Mouse (Mus musculus): Measurements from ENCODE around the gene Nupr1. TPM values are rescaled to one million over a fixed set of nuclear protein-coding genes. Genes with fewer than 3 reads are reported as not detected.
"Not testable (repeated sequence)": the region's sequence is repeated elsewhere in the genome, so short reads cannot be mapped to it uniquely, and the experiment has no call there.

Nupr1 gene
- polyA plus RNA-seq, 1 experiment from 2014 or later, result 12.4 TPM

DNA sequence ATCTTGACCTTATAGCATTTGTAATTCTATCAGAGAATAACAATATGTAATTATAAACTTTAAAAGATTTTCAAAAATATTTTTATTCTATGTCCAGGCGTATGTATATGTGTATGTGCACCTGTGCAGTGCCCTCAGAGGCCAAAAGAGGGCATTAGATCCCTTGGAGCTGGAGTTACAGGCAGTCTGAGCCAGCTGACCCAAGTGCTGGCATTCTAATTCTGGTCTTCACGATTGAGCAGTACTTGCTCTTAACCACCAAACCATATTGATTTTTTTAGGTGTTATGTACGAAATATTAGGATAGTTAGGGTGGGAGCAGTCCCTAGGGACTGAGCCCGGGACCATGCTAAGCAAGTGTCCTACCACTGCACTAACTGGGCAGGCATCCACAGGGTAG, 17.8 kb upstream of the Nupr1 start:
- Histone ChIP-seq H3K9me3 (ENCODE audit: control insufficient read depth, low read length) (no peaks in the 10 kb centered on the region), H3K9ac (peak overlapping the region; percentile 51; the same call in 1 of the 2 replicates), H3K4me2 (replicated peaks) (peak overlapping the region; percentile 65), H3K4me3 (replicated peaks; ENCODE audit: low read length) (peak overlapping the region; percentile 39), H3K27ac (0 out of 2 replicates have a peak overlapping the region, but pooled peaks have one; percentile 22), H3K36me3 (replicated peaks; ENCODE audit: control insufficient read depth, insufficient read depth) (no peaks in the 10 kb centered on the region), H3K4me1 (replicated peaks; ENCODE audit: control insufficient read depth, insufficient read depth, low read length) (peaks cover 5% of the 10 kb centered on the region; the same call in 1 of the 2 replicates), H3K27me3 (ENCODE audit: control insufficient read depth, insufficient read depth, low read length) (no peaks in the 10 kb centered on the region)
- DNase-seq (ENCODE audit: low spot score) (no peak), ATAC-seq (ENCODE audit: low FRiP score) (no peak)
- 82% methylated on average over 4 of the region's 4 CpGs for WGBS

DNA sequence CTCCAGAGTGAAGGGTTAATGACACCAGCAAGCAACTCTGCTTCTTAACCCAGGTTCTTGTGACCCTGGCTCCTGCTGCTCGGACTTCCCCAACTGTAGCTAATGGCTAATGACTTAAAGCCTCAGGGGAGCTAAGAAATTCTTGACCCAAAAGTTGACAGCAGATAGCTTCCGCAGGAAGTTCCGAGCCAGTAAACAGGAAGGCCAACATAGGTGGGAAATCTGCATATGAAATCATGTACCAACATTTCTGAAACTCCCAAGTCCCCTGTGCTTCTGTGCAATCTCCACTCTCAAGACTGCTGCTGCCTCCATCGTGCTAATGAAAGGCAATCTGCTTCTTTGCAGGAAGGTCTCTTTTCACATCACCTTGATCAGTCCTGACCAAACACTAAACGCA, 15.0 kb upstream of the Nupr1 start:
- peaks cover 5% of the 10 kb centered on the region; the same call in 1 of the 2 replicates for H3K4me1 ChIP-seq (replicated peaks; ENCODE audit: control insufficient read depth, insufficient read depth, low read length)
- no peaks in the 10 kb centered on the region for H3K36me3 ChIP-seq (replicated peaks; ENCODE audit: control insufficient read depth, insufficient read depth)
- no peak for ATAC-seq (ENCODE audit: low FRiP score)
- no peak overlapping the region for H3K27ac ChIP-seq
- no peaks in the 10 kb centered on the region for H3K9me3 ChIP-seq (ENCODE audit: control insufficient read depth, low read length)
- no peak overlapping the region for H3K4me3 ChIP-seq (replicated peaks; ENCODE audit: low read length)
- DNase-seq (ENCODE audit: low spot score), result no peak
- WGBS, result 66% methylated on average over 5 of the region's 5 CpGs
- no peak overlapping the region for H3K9ac ChIP-seq
- no peak overlapping the region for H3K4me2 ChIP-seq (replicated peaks)
- H3K27me3 ChIP-seq (ENCODE audit: control insufficient read depth, insufficient read depth, low read length), result no peaks in the 10 kb centered on the region

DNA sequence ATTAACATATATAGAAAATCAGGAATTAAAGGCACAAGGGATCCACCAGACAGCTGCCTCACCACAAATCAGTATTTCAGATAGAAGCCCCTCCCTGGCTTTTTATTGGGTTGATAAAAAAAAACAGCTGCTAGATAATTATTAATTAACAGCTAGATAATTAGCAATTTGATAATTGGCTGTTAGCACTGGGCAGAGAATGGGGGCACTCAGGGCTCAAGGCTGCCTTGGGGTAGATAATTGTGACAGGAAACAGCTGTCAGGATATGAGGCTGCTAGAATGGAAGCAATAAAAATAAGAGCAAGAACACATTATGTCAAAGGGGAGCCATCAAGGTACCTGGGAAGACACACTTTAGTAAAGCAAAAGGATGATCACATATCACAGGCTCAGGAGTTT, 14.3 kb upstream of the Nupr1 start:
- no peak for ATAC-seq (ENCODE audit: low FRiP score)
- Histone ChIP-seq H3K27me3 (ENCODE audit: control insufficient read depth, insufficient read depth, low read length) (no peaks in the 10 kb centered on the region), H3K27ac (no peak overlapping the region), H3K36me3 (replicated peaks; ENCODE audit: control insufficient read depth, insufficient read depth) (no peaks in the 10 kb centered on the region), H3K4me1 (replicated peaks; ENCODE audit: control insufficient read depth, insufficient read depth, low read length) (peaks cover 1% of the 10 kb centered on the region; the same call in 1 of the 2 replicates), H3K9ac (no peak overlapping the region), H3K4me3 (replicated peaks; ENCODE audit: low read length) (no peak overlapping the region), H3K4me2 (replicated peaks) (no peak overlapping the region), H3K9me3 (ENCODE audit: control insufficient read depth, low read length) (no peaks in the 10 kb centered on the region)
- DNase-seq (ENCODE audit: low spot score), result no peak

DNA sequence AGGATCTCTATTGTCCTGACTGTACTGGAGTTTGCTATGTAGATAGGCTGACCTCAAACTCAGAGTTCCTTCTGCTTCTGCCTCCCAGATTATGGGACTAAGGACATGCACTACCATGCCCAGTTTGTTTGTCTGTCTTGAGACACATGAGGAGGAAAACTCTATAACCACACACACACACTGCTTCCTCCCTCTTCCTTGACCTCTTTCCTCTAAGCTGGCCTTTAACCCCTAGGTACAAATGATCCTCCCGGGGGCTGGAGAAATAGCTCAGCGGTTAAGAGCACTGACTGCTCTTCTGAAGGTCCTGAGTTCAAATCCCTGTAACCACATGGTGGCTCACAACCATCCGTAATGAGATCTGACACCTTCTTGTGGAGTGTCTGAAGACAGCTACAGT, 13.7 kb upstream of the Nupr1 start:
- Histone ChIP-seq H3K27me3 (ENCODE audit: control insufficient read depth, insufficient read depth, low read length) (no peaks in the 10 kb centered on the region), H3K9me3 (ENCODE audit: control insufficient read depth, low read length) (no peaks in the 10 kb centered on the region), H3K27ac (no peak overlapping the region), H3K9ac (no peak overlapping the region), H3K4me3 (replicated peaks; ENCODE audit: low read length) (no peak overlapping the region), H3K36me3 (replicated peaks; ENCODE audit: control insufficient read depth, insufficient read depth) (no peaks in the 10 kb centered on the region), H3K4me1 (replicated peaks; ENCODE audit: control insufficient read depth, insufficient read depth, low read length) (no peaks in the 10 kb centered on the region), H3K4me2 (replicated peaks) (no peak overlapping the region)
- DNase-seq (ENCODE audit: low spot score) (no peak), ATAC-seq (ENCODE audit: low FRiP score) (no peak)
- WGBS, result 75% methylated on average over 3 of the region's 3 CpGs

DNA sequence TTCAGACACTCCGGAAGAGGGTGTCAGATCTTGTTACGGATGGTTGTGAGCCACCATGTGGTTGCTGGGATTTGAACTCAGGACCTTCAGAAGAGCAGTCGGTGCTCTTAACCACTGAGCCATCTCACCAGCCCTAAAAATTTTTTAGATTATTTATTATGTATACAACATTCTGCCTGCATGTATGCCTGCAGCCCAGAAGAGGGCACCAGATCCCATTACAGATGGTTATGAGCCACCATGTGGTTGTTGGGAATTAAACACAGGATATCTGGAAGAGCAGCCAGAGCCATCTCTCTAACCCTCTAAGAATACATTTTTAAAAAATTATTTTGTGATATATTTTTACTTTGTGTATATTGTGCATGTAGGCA, 12.6 kb upstream of the Nupr1 start:
- not testable (repeated sequence) for H3K27ac ChIP-seq; H3K4me2 ChIP-seq (replicated peaks); H3K9ac ChIP-seq; H3K9me3 ChIP-seq (ENCODE audit: control insufficient read depth, low read length); H3K27me3 ChIP-seq (ENCODE audit: control insufficient read depth, insufficient read depth, low read length); ATAC-seq (ENCODE audit: low FRiP score); H3K4me3 ChIP-seq (replicated peaks; ENCODE audit: low read length); H3K36me3 ChIP-seq (replicated peaks; ENCODE audit: control insufficient read depth, insufficient read depth); H3K4me1 ChIP-seq (replicated peaks; ENCODE audit: control insufficient read depth, insufficient read depth, low read length)
- WGBS, result 57% methylated on average over 2 of the region's 3 CpGs
- peak; percentile 46 for DNase-seq (ENCODE audit: low spot score)

DNA sequence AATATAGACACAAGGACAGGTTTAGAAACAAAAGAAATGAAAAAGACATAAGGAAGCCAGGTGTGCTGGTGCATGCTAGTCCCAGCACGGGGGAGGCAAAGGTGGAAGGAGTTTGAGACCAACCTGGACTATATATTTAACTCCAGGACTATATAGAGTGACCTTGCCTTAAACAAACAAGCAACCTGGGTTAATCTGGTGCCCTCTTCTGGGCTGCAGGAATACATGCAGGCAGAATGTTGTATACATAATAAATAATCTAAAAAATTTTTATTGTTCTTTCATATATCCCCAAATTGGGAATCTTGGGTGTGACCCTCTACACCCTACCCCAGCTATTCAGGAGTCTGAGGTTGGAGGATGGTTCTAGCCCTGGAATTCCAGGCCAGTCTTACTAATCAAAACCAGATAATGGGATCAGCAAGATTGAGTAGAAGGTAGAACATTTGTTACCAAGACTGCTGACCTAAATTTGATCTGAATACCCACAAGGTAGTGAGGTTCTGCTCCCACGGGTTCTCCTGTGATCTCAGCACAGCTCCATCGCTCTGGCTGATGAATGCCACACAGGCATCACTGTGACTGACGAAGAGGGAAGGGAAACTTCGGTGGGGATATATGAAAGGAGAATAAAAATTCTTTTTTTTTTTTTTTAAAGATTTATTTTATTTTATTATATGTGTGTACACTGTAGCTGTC, 12.0 kb upstream of the Nupr1 start:
- no peak for ATAC-seq (ENCODE audit: low FRiP score)
- no peak overlapping the region for H3K4me3 ChIP-seq (replicated peaks; ENCODE audit: low read length)
- no peak overlapping the region for H3K4me2 ChIP-seq (replicated peaks)
- WGBS, result 73% methylated on average over 5 of the region's 5 CpGs
- H3K9ac ChIP-seq, result no peak overlapping the region
- no peaks in the 10 kb centered on the region for H3K4me1 ChIP-seq (replicated peaks; ENCODE audit: control insufficient read depth, insufficient read depth, low read length)
- H3K36me3 ChIP-seq (replicated peaks; ENCODE audit: control insufficient read depth, insufficient read depth), result no peaks in the 10 kb centered on the region
- H3K9me3 ChIP-seq (ENCODE audit: control insufficient read depth, low read length), result no peaks in the 10 kb centered on the region
- no peak for DNase-seq (ENCODE audit: low spot score)
- H3K27me3 ChIP-seq (ENCODE audit: control insufficient read depth, insufficient read depth, low read length), result no peaks in the 10 kb centered on the region
- H3K27ac ChIP-seq, result no peak overlapping the region

DNA sequence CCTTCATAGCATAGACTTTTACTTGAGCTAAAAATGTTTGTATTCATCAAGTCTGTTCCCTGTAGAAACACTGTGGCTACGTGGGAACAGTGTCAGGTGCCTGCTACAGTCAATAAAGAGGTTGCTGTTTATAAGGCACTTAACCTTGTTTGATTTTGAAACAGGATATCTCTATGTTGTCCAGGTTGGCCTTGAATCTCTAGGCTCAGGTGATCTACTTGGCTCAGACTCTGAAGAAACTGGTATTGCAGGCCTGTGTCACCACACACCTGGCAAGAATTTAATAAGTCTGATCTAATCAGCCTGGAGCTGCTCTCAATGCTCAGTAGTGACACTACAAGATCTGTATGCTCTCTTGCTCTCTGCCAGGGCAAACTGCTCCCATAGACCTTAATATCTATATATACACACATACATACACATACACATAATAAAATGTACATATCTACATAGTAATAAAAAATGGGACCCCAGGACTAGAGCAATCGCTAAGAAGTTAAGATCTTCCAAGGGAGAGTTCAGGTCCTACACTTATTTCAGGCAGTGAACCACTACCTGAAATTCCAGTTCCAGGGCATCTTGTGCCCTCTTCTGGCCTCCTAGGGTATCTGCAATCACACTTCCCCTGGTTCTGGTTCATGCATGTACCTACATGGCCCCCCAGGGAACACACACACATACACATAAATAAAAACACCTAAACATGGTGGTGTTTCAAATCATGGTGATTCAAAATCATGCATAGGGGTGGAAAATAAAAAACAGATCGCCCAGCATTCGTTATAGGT, 6.3 kb upstream of the Nupr1 start:
- Histone ChIP-seq H3K9ac (no peak overlapping the region), H3K27ac (no peak overlapping the region), H3K27me3 (ENCODE audit: control insufficient read depth, insufficient read depth, low read length) (no peaks in the 10 kb centered on the region), H3K4me1 (replicated peaks; ENCODE audit: control insufficient read depth, insufficient read depth, low read length) (no peaks in the 10 kb centered on the region), H3K4me3 (replicated peaks; ENCODE audit: low read length) (no peak overlapping the region), H3K36me3 (replicated peaks; ENCODE audit: control insufficient read depth, insufficient read depth) (no peaks in the 10 kb centered on the region), H3K4me2 (replicated peaks) (no peak overlapping the region), H3K9me3 (ENCODE audit: control insufficient read depth, low read length) (no peaks in the 10 kb centered on the region)
- 21% methylated on average over 4 of the region's 4 CpGs for WGBS
- peak; percentile 44 for DNase-seq (ENCODE audit: low spot score)
- no peak for ATAC-seq (ENCODE audit: low FRiP score)

DNA sequence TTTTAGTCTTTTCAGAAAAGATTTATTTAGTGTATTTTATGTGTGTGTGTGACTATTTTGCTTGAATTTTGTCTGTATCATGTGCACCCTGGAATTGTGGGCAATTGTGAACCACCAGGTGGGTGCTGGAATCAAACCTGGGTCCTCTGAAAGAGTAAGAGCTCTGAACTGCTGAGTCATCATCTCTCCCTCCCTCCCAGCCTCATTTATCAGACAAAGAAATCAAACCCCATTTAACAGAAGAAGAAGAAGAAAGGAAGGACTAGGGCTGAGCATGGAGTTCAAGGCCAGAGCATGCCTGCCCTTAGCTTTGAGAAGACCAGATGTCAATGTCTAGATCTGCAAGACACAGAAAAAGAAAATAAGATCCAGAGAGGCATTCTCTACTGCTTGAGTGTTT, 4.7 kb upstream of the Nupr1 start:
- Histone ChIP-seq H3K4me3 (replicated peaks; ENCODE audit: low read length) (no peak overlapping the region), H3K4me1 (replicated peaks; ENCODE audit: control insufficient read depth, insufficient read depth, low read length) (no peaks in the 10 kb centered on the region), H3K27ac (no peak overlapping the region), H3K9ac (no peak overlapping the region), H3K27me3 (ENCODE audit: control insufficient read depth, insufficient read depth, low read length) (no peaks in the 10 kb centered on the region), H3K36me3 (replicated peaks; ENCODE audit: control insufficient read depth, insufficient read depth) (no peaks in the 10 kb centered on the region), H3K9me3 (ENCODE audit: control insufficient read depth, low read length) (no peaks in the 10 kb centered on the region), H3K4me2 (replicated peaks) (no peak overlapping the region)
- ATAC-seq (ENCODE audit: low FRiP score) (no peak), DNase-seq (ENCODE audit: low spot score) (no peak)

DNA sequence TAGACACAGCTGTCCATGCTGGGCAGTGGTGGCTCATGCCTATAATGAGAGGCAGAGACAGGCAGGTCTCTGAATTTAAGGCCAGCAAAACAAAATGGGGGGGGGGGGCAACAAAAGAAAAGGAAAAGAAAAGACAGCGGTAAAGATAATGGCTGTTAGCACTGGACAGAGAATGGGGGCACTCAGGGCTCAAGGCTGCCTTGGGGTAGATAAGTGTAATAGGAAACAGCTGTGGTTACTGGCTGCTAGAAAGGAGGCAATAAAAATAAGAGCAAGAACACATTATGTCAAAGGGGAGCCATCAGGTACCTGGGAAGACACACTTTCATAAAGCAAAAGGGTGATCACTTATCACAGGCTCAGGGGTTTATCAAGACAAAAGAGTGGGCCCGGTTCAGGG, 1.8 kb upstream of the Nupr1 start:
- H3K9ac ChIP-seq, result no peak overlapping the region
- H3K4me3 ChIP-seq (replicated peaks; ENCODE audit: low read length), result no peak overlapping the region
- WGBS, result 86% methylated on average over 2 of the region's 2 CpGs
- H3K4me2 ChIP-seq (replicated peaks), result no peak overlapping the region
- no peaks in the 10 kb centered on the region for H3K4me1 ChIP-seq (replicated peaks; ENCODE audit: control insufficient read depth, insufficient read depth, low read length)
- H3K27me3 ChIP-seq (ENCODE audit: control insufficient read depth, insufficient read depth, low read length), result no peaks in the 10 kb centered on the region
- DNase-seq (ENCODE audit: low spot score) (no peak), ATAC-seq (ENCODE audit: low FRiP score) (no peak)
- H3K9me3 ChIP-seq (ENCODE audit: control insufficient read depth, low read length), result no peaks in the 10 kb centered on the region
- no peaks in the 10 kb centered on the region for H3K36me3 ChIP-seq (replicated peaks; ENCODE audit: control insufficient read depth, insufficient read depth)
- no peak overlapping the region for H3K27ac ChIP-seq

All from hindbrain, embryonic 14.5 days (tissue).